Mouse (Mus musculus) lung, embryonic 16.5 days (tissue): ENCODE data around the gene Edf1. TPM values are rescaled to one million over a fixed set of nuclear protein-coding genes. Genes with fewer than 3 reads are reported as not detected.
A peak's percentile ranks its signal among the peaks of the same experiment; 100 is the strongest.

ENCODE experiments used
- ATAC-seq: fragments of 200-750 bp; cut with Nextera tagmentation; 2 replicates; pipeline ENCODE4 v1.8.0; 2017; ENCODE audit warnings: low read depth, mild to moderate bottlenecking, moderate library complexity
- H3K27ac ChIP-seq: fragments of 300-500 bp; sonication (generic); 2 replicates; pipeline ENCODE4 v1.5.1; 2014; ENCODE audit warnings: mild to moderate bottlenecking, control low read depth, low read length
- H3K27me3 ChIP-seq: fragments of 300-500 bp; sonication (generic); 2 replicates; pipeline ENCODE4 v1.6.1; 2014; ENCODE audit warnings: low read depth, low read length, mixed read lengths; ENCODE audit not compliant: control insufficient read depth, insufficient read depth
- H3K36me3 ChIP-seq: fragments of 300-500 bp; sonication (generic); 2 replicates; pipeline ENCODE4 v1.6.1; 2014; ENCODE audit warnings: low read length; ENCODE audit not compliant: control insufficient read depth, insufficient read depth
- H3K4me1 ChIP-seq: fragments of 300-500 bp; sonication (generic); replicated peaks from 2 replicates; pipeline ENCODE4 v1.6.1; 2014; ENCODE audit warnings: low read length, mixed read lengths; ENCODE audit not compliant: control insufficient read depth, insufficient read depth
- H3K4me2 ChIP-seq: fragments of 300-500 bp; sonication (generic); 2 replicates; pipeline ENCODE4 v1.6.1; 2014; ENCODE audit warnings: low read depth, low read length, control low read depth
- H3K4me3 ChIP-seq: fragments of 300-500 bp; sonication (generic); 2 replicates; pipeline ENCODE4 v1.5.1; 2014; ENCODE audit warnings: mild to moderate bottlenecking, low read length, control low read depth
- H3K9ac ChIP-seq: fragments of 300-500 bp; sonication (generic); 2 replicates; pipeline ENCODE4 v1.6.1; 2014; ENCODE audit warnings: low read length, control low read depth
- H3K9me3 ChIP-seq: fragments of 300-500 bp; sonication (generic); 2 replicates; pipeline ENCODE4 v1.6.1; 2016; ENCODE audit warnings: low read length; ENCODE audit not compliant: control insufficient read depth
- WGBS: fragments of 180-500 bp; shearing (Covaris S2); extraction: QIAGEN DNeasy Blood & Tissue Kit; methylation state at CpG from one replicate; pipeline ENCODE4 v1.1.7; 2014; 5-methylcytosine and 5-hydroxymethylcytosine counted together
- polyA plus RNA-seq: library from polyadenylated mRNA; unstranded; fragments of >200 nt; fragmentation: Nextera tagmentation; extraction: Ambion mirVana; gene quantifications from 2 replicates; pipeline ENCODE4 v1.2.1, GENCODE M21; 2015

Gene Edf1
- polyA plus RNA-seq, 1 experiment from 2014 or later: 355 TPM

DNA sequence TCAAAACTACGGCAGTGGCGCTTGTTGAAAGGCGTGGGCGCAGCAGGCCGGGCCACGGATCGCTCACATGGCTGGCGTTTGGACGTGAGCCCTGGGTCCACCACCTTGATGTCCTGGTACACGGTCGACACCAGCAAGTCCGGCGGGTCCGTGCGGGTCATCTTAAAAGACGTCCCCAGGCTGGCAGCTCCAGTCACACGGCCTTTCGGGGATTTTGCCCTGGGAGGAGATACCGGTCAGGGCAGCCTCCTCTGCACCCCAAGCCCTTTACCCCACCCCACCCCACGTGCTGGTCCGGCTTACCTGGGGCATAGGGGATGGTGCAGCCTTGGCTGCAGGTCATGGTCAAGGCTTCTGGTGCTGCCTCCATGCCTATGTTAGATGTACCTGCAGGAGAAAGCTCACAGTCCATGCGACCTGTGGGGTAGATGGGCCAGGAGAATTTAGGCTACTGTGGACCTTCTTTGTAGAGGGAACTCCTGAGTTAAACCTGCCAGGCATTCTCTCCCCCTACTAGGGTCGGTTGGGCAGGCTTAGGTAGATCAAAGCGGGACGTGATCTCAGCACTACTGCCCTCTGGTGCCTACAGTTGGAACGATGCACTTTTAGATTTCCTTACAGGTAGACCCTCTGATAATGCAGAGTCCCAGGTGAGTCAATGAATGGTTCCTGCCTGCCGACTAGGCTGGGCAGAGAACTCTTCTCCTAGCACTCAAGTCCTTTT, 22.3 kb downstream of the Edf1 start:
- Histone ChIP-seq H3K9ac (no peak overlapping the region), H3K9me3 (no peaks in the 10 kb centered on the region), H3K36me3 (peaks cover 8% of the 10 kb centered on the region), H3K4me3 (peak overlapping the region; percentile 7; the same call in 1 of the 2 replicates), H3K4me1 (peaks cover 38% of the 10 kb centered on the region), H3K27me3 (peaks cover 57% of the 10 kb centered on the region), H3K27ac (no peak overlapping the region), H3K4me2 (peak overlapping the region; percentile 39)
- 3% methylated on average over 22 of the region's 27 CpGs for WGBS
- ATAC-seq: no peak

DNA sequence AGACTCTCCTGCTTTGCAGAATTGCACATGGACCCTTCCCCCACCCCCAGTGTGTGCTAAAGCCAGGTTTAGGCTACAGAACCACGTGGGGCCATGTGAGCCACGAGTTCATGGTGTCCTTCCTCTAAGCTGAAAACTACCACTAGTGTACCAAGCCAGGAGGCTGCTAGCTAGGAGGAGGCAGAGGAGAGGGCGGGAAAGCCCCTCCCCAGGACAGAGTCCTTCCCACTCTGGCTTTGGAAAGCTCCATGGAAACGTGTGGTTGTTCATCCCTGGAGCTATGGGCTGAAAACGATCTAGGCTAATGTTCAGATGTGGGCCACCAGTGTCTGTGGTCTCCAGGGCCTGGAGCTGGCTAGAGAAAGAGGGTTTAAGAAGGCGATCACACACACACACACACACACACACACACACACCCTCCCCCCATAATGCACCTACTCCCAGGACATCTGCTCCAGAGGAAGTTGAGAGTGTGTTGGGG, 23.0 kb downstream of the Edf1 start:
- Histone ChIP-seq H3K4me2 (no peak overlapping the region), H3K27me3 (peaks cover 57% of the 10 kb centered on the region), H3K27ac (no peak overlapping the region), H3K4me3 (no peak overlapping the region), H3K4me1 (peaks cover 35% of the 10 kb centered on the region), H3K36me3 (peaks cover 15% of the 10 kb centered on the region), H3K9me3 (no peaks in the 10 kb centered on the region), H3K9ac (no peak overlapping the region)
- 49% methylated on average over 6 of the region's 6 CpGs for WGBS
- ATAC-seq: no peak

DNA sequence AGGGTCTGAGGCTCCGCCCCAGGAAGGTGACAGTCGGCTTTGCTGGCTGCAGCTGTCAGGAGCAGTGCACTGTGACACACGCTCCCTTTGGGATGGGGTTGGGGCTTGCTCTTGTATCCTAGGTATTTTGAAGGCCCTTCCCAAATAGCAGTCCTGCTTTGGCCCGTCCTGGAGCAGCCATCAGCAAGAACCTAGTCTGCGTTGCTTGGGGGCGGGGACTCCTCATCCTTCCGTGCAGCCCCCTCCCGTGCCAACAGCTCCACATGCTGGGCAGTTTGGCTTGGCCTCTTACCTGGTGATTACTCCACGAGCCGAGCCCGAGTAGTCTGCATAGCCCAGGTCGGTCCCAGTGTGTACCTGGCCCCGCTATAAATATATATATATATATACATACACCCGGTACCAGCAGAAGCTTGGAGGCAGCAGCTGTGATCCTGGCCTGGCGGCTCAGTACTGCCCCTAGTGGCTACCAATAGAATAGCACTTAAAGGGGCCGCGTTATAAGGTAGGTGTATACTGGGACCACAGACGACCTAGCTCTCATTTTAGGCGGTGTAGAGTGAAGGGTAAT, 23.7 kb downstream of the Edf1 start, which contains the start of gene Ajm1:
Ajm1 (minus strand) TSS at position 464 of the 571 bp plus-strand sequence.
- Histone ChIP-seq H3K27ac (no peak within 1 kb of the TSS), H3K4me1 (peaks cover 29% of the 10 kb centered on the region), H3K36me3 (peaks cover 16% of the 10 kb centered on the region), H3K27me3 (peaks cover 50% of the 10 kb centered on the region), H3K4me3 (peak within 1 kb of the TSS; percentile 45), H3K9me3 (no peaks in the 10 kb centered on the region), H3K4me2 (peak within 1 kb of the TSS; percentile 71), H3K9ac (peak within 1 kb of the TSS; percentile 47; the same call in 1 of the 2 replicates)
- 6% methylated on average over 19 of the region's 19 CpGs for WGBS
- ATAC-seq: peak; percentile 74

DNA sequence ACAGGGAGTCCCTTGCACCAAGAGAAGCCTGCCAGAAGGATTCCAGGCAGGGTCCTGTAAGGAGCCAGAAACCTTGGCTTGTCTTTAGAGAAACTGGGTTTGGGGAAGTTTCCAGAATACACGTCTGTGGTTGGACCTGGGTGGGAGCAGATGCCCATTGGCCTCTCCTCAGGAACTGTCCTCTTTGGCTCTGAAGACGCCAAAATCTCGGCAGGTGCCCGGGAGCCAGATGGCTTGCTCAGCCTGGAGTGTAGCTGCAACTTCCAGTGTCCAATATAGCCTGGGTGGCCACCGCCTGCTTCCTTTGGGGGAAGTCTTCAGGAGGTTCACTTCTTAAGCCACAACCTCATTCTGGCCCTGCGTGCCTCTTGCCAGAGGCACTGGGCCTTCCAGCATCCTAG, 24.3 kb downstream of the Edf1 start:
- 0 out of 2 replicates have a peak, but pooled peaks have one; percentile 15 for ATAC-seq
- Histone ChIP-seq H3K4me1 (peaks cover 29% of the 10 kb centered on the region), H3K27ac (no peak overlapping the region), H3K9ac (no peak overlapping the region), H3K9me3 (no peaks in the 10 kb centered on the region), H3K27me3 (peaks cover 45% of the 10 kb centered on the region), H3K4me3 (no peak overlapping the region), H3K36me3 (peaks cover 16% of the 10 kb centered on the region), H3K4me2 (peak overlapping the region; percentile 71; the same call in 1 of the 2 replicates)
- WGBS: 22% methylated on average over 6 of the region's 6 CpGs

DNA sequence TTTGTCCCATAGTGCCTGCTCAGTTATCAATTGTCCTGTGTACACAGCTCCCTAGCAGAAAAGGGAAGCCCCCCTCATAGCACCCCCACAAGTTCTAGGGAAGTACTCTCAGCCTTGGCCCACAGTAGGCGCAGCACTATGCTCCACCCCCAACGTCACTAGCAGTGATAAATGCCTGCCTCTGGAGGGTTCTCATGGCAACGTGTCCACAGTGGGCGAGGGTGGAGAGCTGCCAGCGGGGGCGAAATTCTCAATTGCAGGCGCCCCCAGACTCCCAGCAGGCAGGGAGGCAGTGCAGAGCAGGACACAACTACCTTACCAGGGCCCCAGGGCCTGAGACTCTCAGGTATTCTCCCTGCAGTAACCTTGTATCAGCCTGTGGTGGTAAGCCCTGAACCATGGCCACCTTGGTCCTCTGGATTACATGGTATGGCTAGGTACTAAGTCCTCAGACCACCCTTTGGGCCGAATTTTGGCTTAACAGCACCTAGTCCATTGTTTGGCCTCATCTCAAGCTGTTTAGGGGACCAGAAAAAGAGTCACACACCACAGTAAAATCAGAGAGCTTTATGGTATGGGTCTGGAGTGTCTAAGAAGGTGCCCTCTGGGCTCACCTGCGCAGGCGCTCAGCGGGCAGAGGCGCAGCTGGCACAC, 24.9 kb downstream of the Edf1 start:
- H3K4me1 ChIP-seq: peaks cover 23% of the 10 kb centered on the region
- H3K27ac ChIP-seq: no peak overlapping the region
- no peak overlapping the region for H3K4me2 ChIP-seq
- ATAC-seq: peak; percentile 14; the same call in 1 of the 2 replicates
- no peak overlapping the region for H3K4me3 ChIP-seq
- H3K9ac ChIP-seq: no peak overlapping the region
- peaks cover 38% of the 10 kb centered on the region for H3K27me3 ChIP-seq
- H3K36me3 ChIP-seq: peaks cover 16% of the 10 kb centered on the region
- 44% methylated on average over 12 of the region's 12 CpGs for WGBS
- no peaks in the 10 kb centered on the region for H3K9me3 ChIP-seq

DNA sequence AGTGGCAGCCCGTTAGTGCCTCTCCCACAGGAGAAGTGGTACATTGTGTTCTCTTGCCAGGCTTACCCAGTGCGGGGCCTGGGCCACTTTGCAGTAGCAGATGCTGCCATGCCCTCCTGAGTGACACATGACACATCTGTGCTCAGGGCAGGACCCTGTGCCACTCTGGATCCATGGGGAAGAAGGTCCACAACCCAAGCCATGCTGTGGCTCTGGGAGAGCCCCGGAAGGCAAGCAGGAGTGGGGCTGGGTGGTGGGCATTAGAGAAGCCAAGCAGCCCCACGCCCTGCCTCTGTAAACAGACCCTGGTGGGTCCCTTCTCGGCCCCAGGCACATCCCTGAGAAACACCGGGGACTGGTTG, 25.5 kb downstream of the Edf1 start:
- H3K9ac ChIP-seq: no peak overlapping the region
- peaks cover 33% of the 10 kb centered on the region for H3K27me3 ChIP-seq
- peaks cover 16% of the 10 kb centered on the region for H3K36me3 ChIP-seq
- H3K27ac ChIP-seq: no peak overlapping the region
- H3K4me3 ChIP-seq: no peak overlapping the region
- H3K9me3 ChIP-seq: no peaks in the 10 kb centered on the region
- H3K4me1 ChIP-seq: peaks cover 18% of the 10 kb centered on the region
- no peak overlapping the region for H3K4me2 ChIP-seq
- 67% methylated on average over 6 of the region's 6 CpGs for whole genome bisulfite sequencing
- ATAC-seq: no peak

DNA sequence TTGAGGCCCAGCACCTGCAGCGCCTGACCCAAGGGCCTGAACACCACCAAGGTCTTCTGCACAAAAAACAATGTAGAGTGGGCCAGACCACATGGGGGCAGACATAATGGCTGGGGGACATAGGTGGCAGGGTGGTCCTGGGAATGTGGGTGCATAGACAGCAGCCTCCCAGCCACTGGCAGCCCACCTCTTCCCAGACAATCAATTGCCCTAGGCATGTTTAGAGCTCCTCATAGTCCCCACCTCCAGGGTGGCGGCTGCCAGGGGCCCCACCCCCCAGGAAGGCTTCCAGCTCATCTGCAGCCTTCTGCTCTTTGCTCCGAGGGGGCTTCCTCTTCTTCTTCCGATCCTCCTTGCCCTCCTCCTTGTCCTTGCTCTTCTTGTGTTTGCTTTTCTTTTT, 25.9 kb downstream of the Edf1 start:
- Histone ChIP-seq H3K36me3 (peaks cover 21% of the 10 kb centered on the region), H3K27me3 (peaks cover 28% of the 10 kb centered on the region), H3K27ac (no peak overlapping the region), H3K4me2 (no peak overlapping the region), H3K9me3 (no peaks in the 10 kb centered on the region), H3K4me1 (peaks cover 14% of the 10 kb centered on the region), H3K9ac (no peak overlapping the region), H3K4me3 (no peak overlapping the region)
- no peak for ATAC-seq
- WGBS: 48% methylated on average over 4 of the region's 4 CpGs

DNA sequence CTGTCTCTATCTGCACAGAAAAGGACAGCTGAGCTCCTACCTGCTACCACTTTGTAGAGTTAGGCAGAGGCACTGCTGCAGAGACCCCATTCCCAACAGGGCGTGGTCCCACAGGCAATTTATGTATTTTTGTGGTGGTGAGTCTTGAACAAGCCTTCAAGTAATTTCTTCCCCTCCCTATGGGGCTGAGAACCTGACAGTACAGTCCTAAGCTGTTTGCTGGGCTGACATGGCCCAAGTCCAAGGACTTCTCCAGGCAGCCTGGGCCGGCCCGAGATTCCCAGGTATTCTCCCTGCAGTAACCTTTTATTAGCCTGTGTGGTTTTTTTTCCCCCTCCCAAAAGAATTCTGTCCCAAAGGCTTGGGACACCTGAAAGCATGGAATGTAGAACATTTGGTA, 26.5 kb downstream of the Edf1 start:
- Histone ChIP-seq H3K27me3 (peaks cover 22% of the 10 kb centered on the region), H3K4me2 (no peak overlapping the region), H3K36me3 (peaks cover 21% of the 10 kb centered on the region), H3K4me1 (peaks cover 10% of the 10 kb centered on the region), H3K9me3 (no peaks in the 10 kb centered on the region), H3K9ac (no peak overlapping the region), H3K27ac (no peak overlapping the region), H3K4me3 (no peak overlapping the region)
- ATAC-seq: no peak
- WGBS: 85% methylated on average over 3 of the region's 3 CpGs

DNA sequence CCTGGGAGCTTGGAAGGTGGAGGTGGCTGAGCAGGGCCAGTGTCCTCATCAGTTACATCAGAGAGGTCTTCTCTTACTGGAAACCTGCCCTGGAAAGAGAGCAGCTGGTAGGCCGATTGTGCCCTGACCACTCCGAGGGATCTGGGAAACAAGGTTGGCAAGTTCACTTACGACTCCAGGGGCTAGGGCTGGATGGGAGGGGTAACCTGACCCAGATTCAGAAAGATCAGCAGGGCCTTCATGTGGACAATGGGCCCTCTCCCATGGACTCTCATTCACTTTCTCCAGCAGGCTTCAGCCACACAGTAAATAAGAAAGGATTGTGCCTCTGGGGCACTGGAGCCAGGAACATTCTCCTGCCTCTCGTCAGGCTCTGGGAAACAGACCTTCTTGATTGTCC, 27.2 kb downstream of the Edf1 start:
- no peak overlapping the region for H3K9ac ChIP-seq
- H3K4me1 ChIP-seq: peaks cover 10% of the 10 kb centered on the region
- H3K36me3 ChIP-seq: peaks cover 21% of the 10 kb centered on the region
- H3K4me2 ChIP-seq: no peak overlapping the region
- no peaks in the 10 kb centered on the region for H3K9me3 ChIP-seq
- no peak for ATAC-seq
- H3K27ac ChIP-seq: no peak overlapping the region
- peaks cover 15% of the 10 kb centered on the region for H3K27me3 ChIP-seq
- WGBS: 85% methylated on average over 4 of the region's 4 CpGs
- H3K4me3 ChIP-seq: no peak overlapping the region
